Mouse (Mus musculus): ENCODE data around the gene Aar2. TPM values are rescaled to one million over a fixed set of nuclear protein-coding genes. Genes with fewer than 3 reads are reported as not detected.

Aar2 gene
- total RNA-seq (2014; rRNA removed), result 10.4 and 11.5 TPM in 2 replicates
- polyA plus RNA-seq (2012; rRNA removed), result 20.0 and 31.1 TPM in 2 replicates

DNA sequence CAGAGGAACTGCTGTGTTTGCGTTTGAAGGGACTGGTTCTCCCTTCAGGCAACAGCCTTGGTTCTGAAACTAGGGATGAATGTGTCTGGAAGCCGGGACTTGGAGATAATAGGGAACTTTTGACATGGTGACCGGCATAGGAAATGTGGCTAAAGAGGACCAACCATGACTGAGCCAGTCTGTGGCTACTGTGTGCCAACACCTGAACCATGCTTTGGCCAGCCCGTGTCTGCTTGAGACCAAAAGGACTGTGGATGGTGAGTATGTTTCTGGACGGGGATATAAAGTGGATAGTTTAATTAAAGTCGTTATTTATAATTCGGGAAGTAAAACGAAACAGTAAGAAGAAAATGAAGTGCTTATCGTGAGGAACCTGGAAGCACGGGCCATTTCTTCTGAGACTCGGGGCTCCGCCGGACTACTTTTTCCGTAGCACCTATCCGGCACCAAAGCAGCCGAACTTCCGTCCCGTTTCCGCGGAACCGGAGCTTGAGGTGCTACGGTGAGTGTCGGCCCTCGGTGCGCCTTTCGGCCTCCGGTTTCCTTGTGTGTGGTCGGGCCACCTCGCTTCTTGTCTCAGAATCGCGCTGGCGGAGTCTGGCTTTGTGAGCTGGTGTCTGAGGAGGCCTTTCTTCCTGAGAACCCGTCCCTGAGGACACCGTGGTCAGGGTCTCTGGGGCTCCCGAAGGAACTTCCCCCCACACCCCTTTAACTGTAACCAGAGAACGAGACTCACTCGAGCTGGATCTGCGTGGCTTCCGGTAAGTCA is at the start of gene Aar2:
TSS of gene Aar2 (plus strand) at position 462 of the 769 bp plus-strand sequence.
- peak within 1 kb of the TSS; percentile 53 for H3K27ac ChIP-seq (replicated peaks; ENCODE audit: insufficient read depth, low read depth, low read length)
- WGBS, result 4% methylated on average over 39 of the region's 39 CpGs

DNA sequence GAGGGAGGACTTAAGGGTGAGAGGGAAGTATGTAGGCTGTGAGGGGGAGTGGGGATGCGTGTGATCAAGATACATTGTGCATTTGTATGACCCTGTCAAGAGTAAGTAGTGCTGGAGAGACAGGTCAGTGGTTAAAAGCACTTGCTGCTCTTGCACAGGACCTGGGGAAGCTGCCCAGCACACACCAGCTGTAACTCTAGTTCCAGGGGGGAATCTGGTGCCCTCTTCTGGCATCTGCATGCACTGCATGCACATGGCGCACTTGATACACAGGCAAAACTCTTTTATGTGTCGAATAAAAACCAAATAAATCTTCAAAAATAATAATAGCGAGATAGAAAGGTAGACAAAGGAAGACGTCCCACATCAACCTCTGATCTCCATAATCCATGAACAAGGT is 49.5 kb upstream of the Aar2 start:
- TF ChIP-seq CTCF (IDR thresholded peaks at IDR 0.05; ENCODE audit: low read depth, low read length) (peak; percentile 82), POLR2A (IDR thresholded peaks at IDR 0.05; ENCODE audit: extremely low read depth, insufficient read depth, low read length) (no peak)
- 60% methylated on average over 5 of the region's 5 CpGs for WGBS
- H3K4me3 ChIP-seq (ENCODE audit: insufficient read depth, low read depth, low read length), result no peak overlapping the region
- no peaks in the 10 kb centered on the region for H3K79me2 ChIP-seq (ENCODE audit: control insufficient read depth, insufficient read depth, low read length)
- no peak overlapping the region for H3K9ac ChIP-seq (ENCODE audit: low read depth, low read length)
- no peaks in the 10 kb centered on the region for H3K4me1 ChIP-seq (ENCODE audit: control insufficient read depth, insufficient read depth, low read length)
- peak; percentile 37 for DNase-seq (ENCODE audit: extremely low read depth, low read depth, low spot score)
- no peak overlapping the region for H3K27ac ChIP-seq (replicated peaks; ENCODE audit: insufficient read depth, low read depth, low read length)
- no peaks in the 10 kb centered on the region for H3K36me3 ChIP-seq (ENCODE audit: control insufficient read depth, insufficient read depth, low read length)
- no peaks in the 10 kb centered on the region for H3K27me3 ChIP-seq (ENCODE audit: control insufficient read depth, insufficient read depth, low read length)

More for the DNA sequence above, at the start of gene Aar2:
- peak within 1 kb of the TSS; percentile 87 for H3K9ac ChIP-seq (ENCODE audit: low read depth, low read length)
- H3K79me2 ChIP-seq (ENCODE audit: control insufficient read depth, insufficient read depth, low read length), result peaks cover 10% of the 10 kb centered on the region; the same call in 1 of the 2 replicates
- DNase-seq (ENCODE audit: extremely low read depth, low read depth, low spot score), result peak; percentile 73
- H3K4me3 ChIP-seq (ENCODE audit: insufficient read depth, low read depth, low read length), result peak within 1 kb of the TSS; percentile 87
- TF ChIP-seq POLR2A (IDR thresholded peaks at IDR 0.05; ENCODE audit: extremely low read depth, insufficient read depth, low read length) (peak; percentile 65), CTCF (IDR thresholded peaks at IDR 0.05; ENCODE audit: low read depth, low read length) (no peak)
- peaks cover 2% of the 10 kb centered on the region for H3K4me1 ChIP-seq (ENCODE audit: control insufficient read depth, insufficient read depth, low read length)
- H3K27me3 ChIP-seq (ENCODE audit: control insufficient read depth, insufficient read depth, low read length), result no peaks in the 10 kb centered on the region
- H3K36me3 ChIP-seq (ENCODE audit: control insufficient read depth, insufficient read depth, low read length), result peaks cover 9% of the 10 kb centered on the region; the same call in 1 of the 2 replicates

DNA sequence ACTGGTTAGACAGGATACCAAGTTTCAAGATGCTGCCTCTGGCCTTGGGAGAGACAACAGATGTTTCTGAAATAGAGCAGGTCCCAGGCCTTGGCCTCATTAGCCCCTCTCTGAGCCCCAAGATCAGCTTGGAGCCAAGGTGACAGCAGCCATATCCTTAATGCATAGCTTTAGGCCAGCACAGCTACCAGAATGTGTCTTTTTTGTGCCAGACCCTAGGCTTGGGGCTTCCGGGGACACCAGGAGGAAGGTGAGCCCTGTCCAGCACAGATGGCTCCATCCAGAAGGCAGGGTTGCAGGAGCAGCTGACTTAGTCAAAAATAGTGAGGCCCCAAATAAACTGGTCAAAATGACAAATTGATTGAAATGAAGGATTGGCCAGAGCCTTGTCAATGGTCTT is 46.4 kb upstream of the Aar2 start:
- H3K36me3 ChIP-seq (ENCODE audit: control insufficient read depth, insufficient read depth, low read length), result no peaks in the 10 kb centered on the region
- no peaks in the 10 kb centered on the region for H3K79me2 ChIP-seq (ENCODE audit: control insufficient read depth, insufficient read depth, low read length)
- H3K4me1 ChIP-seq (ENCODE audit: control insufficient read depth, insufficient read depth, low read length), result no peaks in the 10 kb centered on the region
- H3K27me3 ChIP-seq (ENCODE audit: control insufficient read depth, insufficient read depth, low read length), result no peaks in the 10 kb centered on the region
- TF ChIP-seq CTCF (IDR thresholded peaks at IDR 0.05; ENCODE audit: low read depth, low read length) (no peak), POLR2A (IDR thresholded peaks at IDR 0.05; ENCODE audit: extremely low read depth, insufficient read depth, low read length) (no peak)
- no peak for DNase-seq (ENCODE audit: extremely low read depth, low read depth, low spot score)
- WGBS, result 100% methylated on average over 1 of the region's 1 CpGs
- H3K9ac ChIP-seq (ENCODE audit: low read depth, low read length), result no peak overlapping the region
- H3K27ac ChIP-seq (replicated peaks; ENCODE audit: insufficient read depth, low read depth, low read length), result no peak overlapping the region
- H3K4me3 ChIP-seq (ENCODE audit: insufficient read depth, low read depth, low read length), result no peak overlapping the region

DNA sequence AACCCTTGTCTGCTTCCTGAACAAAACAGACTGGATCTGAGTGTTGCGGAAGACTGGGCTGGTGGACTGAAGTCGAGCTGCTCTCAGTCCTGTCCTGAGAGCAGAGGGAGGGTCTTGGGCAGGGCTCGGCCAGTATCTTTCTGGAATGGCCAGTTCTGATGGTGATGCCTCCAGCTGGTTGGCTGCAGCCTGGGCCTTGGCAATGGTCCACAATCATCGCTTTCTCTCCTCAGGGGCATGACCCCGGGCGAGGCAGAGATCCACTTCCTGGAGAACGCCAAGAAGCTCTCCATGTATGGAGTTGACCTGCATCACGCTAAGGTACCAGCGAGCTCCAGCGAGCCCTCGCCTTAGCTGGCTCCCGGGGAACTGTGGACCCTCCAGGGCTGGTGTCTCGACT is 41.9 kb upstream of the Aar2 start:
- no peak overlapping the region for H3K4me3 ChIP-seq (ENCODE audit: insufficient read depth, low read depth, low read length)
- 83% methylated on average over 13 of the region's 13 CpGs for WGBS
- H3K9ac ChIP-seq (ENCODE audit: low read depth, low read length), result no peak overlapping the region
- H3K79me2 ChIP-seq (ENCODE audit: control insufficient read depth, insufficient read depth, low read length), result no peaks in the 10 kb centered on the region
- no peak for TF ChIP-seq CTCF (IDR thresholded peaks at IDR 0.05; ENCODE audit: low read depth, low read length)
- no peaks in the 10 kb centered on the region for H3K27me3 ChIP-seq (ENCODE audit: control insufficient read depth, insufficient read depth, low read length)
- no peak overlapping the region for H3K27ac ChIP-seq (replicated peaks; ENCODE audit: insufficient read depth, low read depth, low read length)
- H3K4me1 ChIP-seq (ENCODE audit: control insufficient read depth, insufficient read depth, low read length), result no peaks in the 10 kb centered on the region
- no peaks in the 10 kb centered on the region for H3K36me3 ChIP-seq (ENCODE audit: control insufficient read depth, insufficient read depth, low read length)
- peak; percentile 10 for DNase-seq (ENCODE audit: extremely low read depth, low read depth, low spot score)

DNA sequence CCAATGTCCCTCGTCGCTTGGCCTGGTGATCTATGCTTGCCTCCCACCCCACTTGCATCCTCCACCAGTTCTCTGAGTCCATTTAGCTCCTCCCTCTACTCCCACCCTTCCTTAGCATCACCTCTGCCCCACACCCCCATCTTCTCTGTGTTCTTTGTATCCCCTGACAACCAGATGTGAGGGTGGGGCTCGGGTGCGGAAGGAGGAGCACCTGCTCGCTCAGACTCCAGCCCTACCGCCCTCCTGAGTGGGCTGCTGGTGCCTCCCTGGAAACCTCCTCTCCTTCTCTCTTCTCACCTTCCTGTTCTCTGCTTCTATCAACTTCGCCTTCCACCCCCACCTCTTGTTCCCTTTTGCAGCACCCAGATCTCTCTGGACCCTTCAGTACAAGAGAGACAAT is 35.4 kb upstream of the Aar2 start:
- no peak for DNase-seq (ENCODE audit: extremely low read depth, low read depth, low spot score)
- WGBS, result 94% methylated on average over 7 of the region's 7 CpGs
- Histone ChIP-seq H3K79me2 (ENCODE audit: control insufficient read depth, insufficient read depth, low read length) (no peaks in the 10 kb centered on the region), H3K9ac (ENCODE audit: low read depth, low read length) (no peak overlapping the region), H3K4me1 (ENCODE audit: control insufficient read depth, insufficient read depth, low read length) (no peaks in the 10 kb centered on the region), H3K36me3 (ENCODE audit: control insufficient read depth, insufficient read depth, low read length) (no peaks in the 10 kb centered on the region), H3K27me3 (ENCODE audit: control insufficient read depth, insufficient read depth, low read length) (no peaks in the 10 kb centered on the region), H3K4me3 (ENCODE audit: insufficient read depth, low read depth, low read length) (no peak overlapping the region), H3K27ac (replicated peaks; ENCODE audit: insufficient read depth, low read depth, low read length) (no peak overlapping the region)
- no peak for TF ChIP-seq POLR2A (IDR thresholded peaks at IDR 0.05; ENCODE audit: extremely low read depth, insufficient read depth, low read length)
- no peak for TF ChIP-seq CTCF (IDR thresholded peaks at IDR 0.05; ENCODE audit: low read depth, low read length)

DNA sequence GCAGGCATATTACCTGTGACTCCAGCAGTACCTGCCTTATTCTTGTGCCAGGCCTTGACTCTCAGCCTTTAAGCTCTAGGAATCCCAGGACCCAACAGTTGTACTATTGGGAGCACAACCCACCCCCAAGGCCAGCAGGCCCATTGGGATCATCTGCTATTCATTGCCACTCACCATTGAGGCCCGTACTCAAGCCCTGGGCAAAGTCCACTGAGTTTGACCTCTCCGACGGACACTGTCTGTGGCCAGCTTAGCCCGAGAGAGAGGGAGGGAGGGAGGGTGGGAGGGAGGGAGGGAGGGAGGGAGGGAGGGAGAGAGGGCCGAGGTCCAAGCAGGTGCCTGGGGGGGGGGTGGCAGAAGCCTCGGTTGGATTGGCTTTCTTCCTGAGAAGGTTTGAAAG is 34.8 kb upstream of the Aar2 start:
- TF ChIP-seq CTCF (IDR thresholded peaks at IDR 0.05; ENCODE audit: low read depth, low read length), result no peak
- no peak for TF ChIP-seq POLR2A (IDR thresholded peaks at IDR 0.05; ENCODE audit: extremely low read depth, insufficient read depth, low read length)
- Histone ChIP-seq H3K36me3 (ENCODE audit: control insufficient read depth, insufficient read depth, low read length) (no peaks in the 10 kb centered on the region), H3K4me3 (ENCODE audit: insufficient read depth, low read depth, low read length) (no peak overlapping the region), H3K27ac (replicated peaks; ENCODE audit: insufficient read depth, low read depth, low read length) (no peak overlapping the region), H3K9ac (ENCODE audit: low read depth, low read length) (no peak overlapping the region), H3K4me1 (ENCODE audit: control insufficient read depth, insufficient read depth, low read length) (no peaks in the 10 kb centered on the region), H3K79me2 (ENCODE audit: control insufficient read depth, insufficient read depth, low read length) (no peaks in the 10 kb centered on the region), H3K27me3 (ENCODE audit: control insufficient read depth, insufficient read depth, low read length) (no peaks in the 10 kb centered on the region)
- 36% methylated on average over 4 of the region's 6 CpGs for WGBS
- DNase-seq (ENCODE audit: extremely low read depth, low read depth, low spot score), result peak; percentile 47
